8 mouse cellular contexts compared by ENCODE assay signal in the genomic region with DNA sequence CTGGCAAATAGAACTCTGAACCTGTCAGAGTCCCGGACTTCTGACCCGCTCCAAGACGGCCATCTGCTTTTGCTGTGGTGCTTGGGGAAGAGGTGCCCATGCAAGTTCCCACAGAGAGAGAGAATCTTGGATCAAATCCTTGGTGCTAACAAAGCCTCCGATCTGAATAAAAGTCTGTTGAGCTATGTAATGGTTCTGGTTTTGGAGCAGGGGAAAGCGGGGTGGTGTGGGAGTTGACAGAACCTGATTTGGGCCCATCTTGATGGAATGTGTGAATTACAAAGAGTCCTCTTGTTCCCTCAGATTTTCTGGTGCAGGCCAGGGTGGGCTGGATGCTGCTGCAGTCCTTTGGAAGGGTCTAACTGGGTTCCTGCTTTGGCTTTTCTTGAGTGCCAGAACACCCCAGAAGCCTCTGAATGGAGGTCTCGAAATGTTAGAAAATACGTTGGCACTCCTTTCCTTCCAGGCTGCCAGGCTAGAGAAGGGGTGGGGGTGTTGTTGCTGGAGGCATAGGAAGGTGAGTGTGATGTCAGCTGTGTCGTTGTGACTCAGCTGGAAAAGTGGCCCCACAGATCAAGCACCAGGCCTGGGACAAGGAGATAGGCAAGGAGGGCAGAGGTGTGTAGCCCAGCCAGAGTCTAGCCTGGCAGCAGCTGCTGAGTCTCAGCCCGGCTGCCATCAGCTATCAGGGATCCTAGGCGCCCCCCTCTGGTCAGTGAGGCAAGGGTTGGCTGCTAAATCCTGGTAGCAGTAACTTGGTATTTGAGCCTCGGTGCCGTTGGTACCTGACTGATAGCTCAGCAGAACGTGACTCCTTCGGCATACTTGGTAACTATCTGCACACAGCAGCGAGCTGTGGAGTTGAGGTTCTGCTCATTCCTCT. TPM values are rescaled to one million over a fixed set of nuclear protein-coding genes. Genes with fewer than 3 reads are reported as not detected.
DNase-seq lines count a peak whose midpoint lies in the region; ATAC-seq lines count a peak whose summit lies in the region.
"Had no signal": no experiment of that assay in that cellular context is flagged by ENCODE, and none has a peak within 500 bp of the region (broad histone marks: within the 10 kb centered on the region; RNA-seq: fewer than 3 reads in every experiment).

No protein-coding gene starts in this region.

- H3K9me3 ChIP-seq in intestine, embryonic 15.5 days: no peaks in the 10 kb centered on the region
- H3K9me3 ChIP-seq in limb, embryonic 12.5 days: no peaks in the 10 kb centered on the region
- no peaks in the 10 kb centered on the region for H3K9me3 ChIP-seq in midbrain, embryonic 16.5 days (replicated peaks; ENCODE audit: control insufficient read depth, low read length, poor library complexity, severe bottlenecking)
- H3K9me3 ChIP-seq: neural tube, embryonic 12.5 days had no signal

- 50% methylated on average over 15 of the region's 15 CpGs for WGBS in intestine, embryonic 15.5 days
- WGBS in limb, embryonic 12.5 days: 54% methylated on average over 15 of the region's 15 CpGs
- WGBS in midbrain, embryonic 16.5 days: 47% methylated on average over 15 of the region's 15 CpGs

- no peaks in the 10 kb centered on the region for H3K27me3 ChIP-seq in intestine, embryonic 15.5 days (replicated peaks)
- no peaks in the 10 kb centered on the region; the same call in 1 of the 2 replicates for H3K27me3 ChIP-seq in limb, embryonic 12.5 days
- H3K27me3 ChIP-seq in midbrain, embryonic 16.5 days (ENCODE audit: control insufficient read depth, insufficient read depth, low read depth, low read length): no peaks in the 10 kb centered on the region; the same call in 1 of the 2 replicates
- H3K27me3 ChIP-seq: neural tube, embryonic 12.5 days had no signal

- H3K4me3 ChIP-seq in intestine, embryonic 15.5 days (replicated peaks): no peak overlapping the region
- H3K4me3 ChIP-seq in limb, embryonic 12.5 days (replicated peaks): no peak overlapping the region
- H3K4me3 ChIP-seq in midbrain, embryonic 16.5 days (ENCODE audit: low read depth, low read length): no peak overlapping the region
- H3K4me3 ChIP-seq: neural tube, embryonic 12.5 days had no signal

- H3K9ac ChIP-seq in intestine, embryonic 15.5 days: no peak overlapping the region
- H3K9ac ChIP-seq in limb, embryonic 12.5 days (replicated peaks): no peak overlapping the region
- no peak overlapping the region for H3K9ac ChIP-seq in midbrain, embryonic 16.5 days (ENCODE audit: low read depth, low read length)
- H3K9ac ChIP-seq: neural tube, embryonic 12.5 days had no signal

- peak; percentile 83 for ATAC-seq in common myeloid progenitor, adult 5-6 weeks (replicated peaks; ENCODE audit: low read depth, poor library complexity, severe bottlenecking)
- ATAC-seq in intestine, embryonic 15.5 days: peak; percentile 71
- 0 out of 2 replicates have a peak, but pooled peaks have one; percentile 20 for ATAC-seq in limb, embryonic 12.5 days (ENCODE audit: insufficient number of reproducible peaks, insufficient read depth, low FRiP score, low TSS enrichment, low read depth)
- peak; percentile 72 for ATAC-seq in midbrain, embryonic 16.5 days

- no peaks in the 10 kb centered on the region for H3K4me1 ChIP-seq in intestine, embryonic 15.5 days (replicated peaks)
- peaks cover 7% of the 10 kb centered on the region; the same call in 1 of the 2 replicates for H3K4me1 ChIP-seq in limb, embryonic 12.5 days (replicated peaks)
- no peaks in the 10 kb centered on the region for H3K4me1 ChIP-seq in midbrain, embryonic 16.5 days (ENCODE audit: control insufficient read depth, insufficient read depth, low read length)
- H3K4me1 ChIP-seq: neural tube, embryonic 12.5 days had no signal

- no peak overlapping the region for H3K27ac ChIP-seq in intestine, embryonic 15.5 days
- H3K27ac ChIP-seq in limb, embryonic 12.5 days: no peak overlapping the region
- H3K27ac ChIP-seq in midbrain, embryonic 16.5 days (ENCODE audit: low read length): no peak overlapping the region
- H3K27ac ChIP-seq: neural tube, embryonic 12.5 days had no signal

- no peaks in the 10 kb centered on the region for H3K36me3 ChIP-seq in intestine, embryonic 15.5 days
- H3K36me3 ChIP-seq in limb, embryonic 12.5 days: no peaks in the 10 kb centered on the region
- H3K36me3 ChIP-seq in midbrain, embryonic 16.5 days (ENCODE audit: control insufficient read depth, insufficient read depth, low read length): no peaks in the 10 kb centered on the region
- H3K36me3 ChIP-seq: neural tube, embryonic 12.5 days had no signal

- peak; percentile 74 for DNase-seq in adrenal gland, adult 2 months
- peak; percentile 70 for DNase-seq in gastrocnemius, postnatal 25 days
- peak; percentile 64 to 70 for DNase-seq in spleen, postnatal 36 days (ENCODE audit: low spot score in 2 of 2)

- no peak overlapping the region for H3K4me2 ChIP-seq in intestine, embryonic 15.5 days (replicated peaks)
- H3K4me2 ChIP-seq in limb, embryonic 12.5 days: no peak overlapping the region
- no peak overlapping the region for H3K4me2 ChIP-seq in midbrain, embryonic 16.5 days (ENCODE audit: low read length)
- H3K4me2 ChIP-seq: neural tube, embryonic 12.5 days had no signal

RNA-seq across cellular contexts. Expression of a gene that starts 42.1 kb away (rescaled TPM):
- total RNA-seq in adrenal gland, adult 2 months (2021): 10 to 100 TPM; 31.2 to 31.9 TPM
- 7.1 and 9.2 TPM in 2 replicates for polyA plus RNA-seq in adrenal gland, adult 2 months (2012; rRNA removed)
- 18.2 and 19.5 TPM in 2 replicates for total RNA-seq in common myeloid progenitor, adult 5-6 weeks (2017)
- 10 to 100 TPM; 29.2 to 33.0 TPM for total RNA-seq in gastrocnemius, postnatal 25 days (2021)
- polyA plus RNA-seq in intestine, embryonic 15.5 days (2015; fragmentation: Nextera tagmentation; extraction: Ambion mirVana): 35.7 and 38.6 TPM in 2 replicates
- polyA plus RNA-seq in limb, embryonic 12.5 days (2016; fragmentation: Nextera tagmentation; extraction: Ambion mirVana): 47.9 and 51.5 TPM in 2 replicates
- polyA plus RNA-seq in midbrain, embryonic 16.5 days (2015; fragmentation: Nextera tagmentation; extraction: Ambion mirVana): 60.0 and 66.4 TPM in 2 replicates

Comparison
In these comparisons a context has a peak if more than half of its experiments do, and no peak if none do; other contexts are left out.
1. ATAC-seq: peak in every context shown above with its lines; median percentile 83 in common myeloid progenitor, adult 5-6 weeks; 72 in midbrain, embryonic 16.5 days; 71 in intestine, embryonic 15.5 days; 20 in limb, embryonic 12.5 days.